Mouse (Mus musculus): ENCODE measurements around the gene Ccdc33.

Ccdc33 gene

GRCm38 (mm10) chr9:58092581-58093269 lies 25.9 kb downstream of the Ccdc33 start:
- DNase-seq (ENCODE audit: low read depth, low spot score) = peak; percentile 77

GRCm38 (mm10) chr9:58091623-58092425 lies 26.8 kb downstream of the Ccdc33 start:
- peak; percentile 82 for DNase-seq (ENCODE audit: low read depth, low spot score)

GRCm38 (mm10) chr9:58087277-58087998 lies 31.2 kb downstream of the Ccdc33 start:
- no peak for DNase-seq (ENCODE audit: low read depth, low spot score)

- DNase-seq (ENCODE audit: low read depth, low spot score) = no peak
Measured at GRCm38 (mm10) chr9:58086861-58087260, 31.8 kb downstream of the Ccdc33 start.

GRCm38 (mm10) chr9:58086203-58086602 lies 32.4 kb downstream of the Ccdc33 start:
- no peak for DNase-seq (ENCODE audit: low read depth, low spot score)

GRCm38 (mm10) chr9:58085074-58085473 lies 33.5 kb downstream of the Ccdc33 start:
- DNase-seq (ENCODE audit: low read depth, low spot score) = no peak

GRCm38 (mm10) chr9:58084586-58084985 lies 34.0 kb downstream of the Ccdc33 start:
- DNase-seq (ENCODE audit: low read depth, low spot score) = no peak

GRCm38 (mm10) chr9:58074561-58074960 lies 44.1 kb downstream of the Ccdc33 start:
- DNase-seq (ENCODE audit: low read depth, low spot score) = no peak

- no peak for DNase-seq (ENCODE audit: low read depth, low spot score)
Measured at GRCm38 (mm10) chr9:58067546-58067945, 51.1 kb downstream of the Ccdc33 start.

GRCm38 (mm10) chr9:58066731-58067095 lies 51.9 kb downstream of the Ccdc33 start:
- no peak for DNase-seq (ENCODE audit: low read depth, low spot score)

- DNase-seq (ENCODE audit: low read depth, low spot score) = peak; percentile 12
Measured at GRCm38 (mm10) chr9:58065977-58066730, 52.5 kb downstream of the Ccdc33 start.

GRCm38 (mm10) chr9:58065532-58065931 lies 53.1 kb downstream of the Ccdc33 start:
- DNase-seq (ENCODE audit: low read depth, low spot score) = no peak

GRCm38 (mm10) chr9:58063531-58063930 lies 55.1 kb downstream of the Ccdc33 start, which contains the start of gene Stra6:
Stra6 (plus strand) TSS chr9:58063788.
- DNase-seq (ENCODE audit: low read depth, low spot score) = no peak

GRCm38 (mm10) chr9:58060677-58061667 lies 57.7 kb downstream of the Ccdc33 start:
- no peak for DNase-seq (ENCODE audit: low read depth, low spot score)

GRCm38 (mm10) chr9:58059920-58060319 lies 58.7 kb downstream of the Ccdc33 start:
- no peak for DNase-seq (ENCODE audit: low read depth, low spot score)

- no peak for DNase-seq (ENCODE audit: low read depth, low spot score)
Measured at GRCm38 (mm10) chr9:58055666-58056065, 63.0 kb downstream of the Ccdc33 start.

- no peak for DNase-seq (ENCODE audit: low read depth, low spot score)
Measured at GRCm38 (mm10) chr9:58054032-58054431, 64.6 kb downstream of the Ccdc33 start.

- no peak for DNase-seq (ENCODE audit: low read depth, low spot score)
Measured at GRCm38 (mm10) chr9:58053544-58053943, 65.1 kb downstream of the Ccdc33 start.

- DNase-seq (ENCODE audit: low read depth, low spot score) = no peak
Measured at GRCm38 (mm10) chr9:58053102-58053501, 65.5 kb downstream of the Ccdc33 start.

- DNase-seq (ENCODE audit: low read depth, low spot score) = no peak
Measured at GRCm38 (mm10) chr9:58051937-58052336, 66.7 kb downstream of the Ccdc33 start.
